Mouse (Mus musculus): Measurements from ENCODE around the gene Dcaf17.

Dcaf17 gene

GRCm38 (mm10) chr2:71056115-71056835 is 1.1 kb downstream of the Dcaf17 start:
- DNase-seq, result no peak

- DNase-seq, result no peak
Observed at GRCm38 (mm10) chr2:71071601-71072000, 16.5 kb downstream of the Dcaf17 start.

- no peak for DNase-seq
Observed at GRCm38 (mm10) chr2:71073330-71073729, 18.2 kb downstream of the Dcaf17 start.

GRCm38 (mm10) chr2:71073828-71074227 is 18.7 kb downstream of the Dcaf17 start:
- DNase-seq, result no peak

DNA sequence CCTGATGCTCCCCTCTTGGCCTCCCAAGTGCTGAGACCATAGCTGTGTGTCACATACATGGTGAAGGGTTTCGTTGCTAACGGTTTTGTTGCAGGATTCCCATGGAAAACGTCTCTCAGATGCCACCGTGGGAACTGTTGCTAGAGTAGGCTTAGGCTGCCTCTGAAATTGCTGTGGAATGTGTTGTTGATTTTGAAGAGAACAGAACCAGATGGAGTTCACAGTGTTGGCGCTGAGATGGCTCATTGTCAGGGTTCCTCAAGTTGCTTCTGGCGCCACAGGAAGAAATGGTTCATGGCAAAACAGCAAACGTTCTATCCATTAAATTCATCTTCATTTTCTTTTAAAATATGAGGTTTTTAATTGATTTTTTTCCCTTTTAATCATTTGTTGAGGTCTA is 27.3 kb downstream of the Dcaf17 start:
- DNase-seq, result no peak

DNA sequence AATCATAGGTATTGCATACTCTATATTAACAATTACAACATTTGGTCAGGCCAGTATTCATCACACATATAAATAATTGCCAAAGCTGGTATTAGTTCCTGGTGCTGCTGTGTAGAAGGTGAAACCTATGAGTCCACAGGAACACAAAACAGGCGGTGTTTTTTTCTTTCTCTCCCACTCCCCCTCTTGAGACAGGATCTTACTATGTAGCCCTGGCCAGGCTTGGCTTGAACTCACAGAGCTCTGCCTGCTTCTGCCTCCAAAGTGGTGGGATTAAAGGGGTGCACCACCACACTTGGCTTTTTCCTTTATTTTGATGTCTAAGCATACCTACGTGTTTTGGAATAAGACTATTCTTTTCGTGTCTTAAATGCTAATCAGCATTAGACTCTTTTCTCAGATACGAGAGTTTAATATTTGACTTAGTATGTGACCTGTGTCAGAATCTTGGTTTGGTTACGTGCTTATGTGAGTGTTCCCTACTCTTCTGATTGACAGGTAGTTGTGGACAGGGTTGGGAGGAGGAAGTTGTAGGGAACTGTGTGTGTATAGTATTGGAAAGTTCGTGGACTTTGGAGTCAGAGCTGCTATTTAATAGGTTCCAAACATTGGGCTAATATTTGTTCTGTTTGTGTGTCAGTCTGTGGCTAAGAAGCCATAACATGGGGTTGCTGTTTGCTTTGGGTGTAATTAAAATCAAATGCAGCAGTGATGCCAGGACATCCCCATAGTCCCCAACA is 28.5 kb downstream of the Dcaf17 start:
- no peak for DNase-seq

DNA sequence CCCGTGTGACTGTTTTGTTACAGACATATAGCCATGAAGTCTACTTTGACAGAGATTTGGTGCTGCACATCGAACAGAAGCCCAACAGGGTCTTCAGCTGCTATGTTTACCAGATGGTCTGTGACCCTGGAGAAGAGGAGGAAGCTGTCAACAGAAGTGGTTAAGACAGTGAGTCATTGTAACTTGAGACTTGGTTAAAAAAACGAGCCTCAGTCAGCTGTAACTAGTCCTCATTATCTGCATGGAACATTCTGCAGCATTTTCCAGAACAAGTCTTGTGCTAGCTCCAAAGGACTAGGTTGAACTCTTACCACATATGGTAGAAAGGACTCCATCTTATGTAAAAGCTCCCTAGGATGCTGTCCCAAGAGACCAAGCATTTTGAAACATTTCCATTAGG is 34.6 kb downstream of the Dcaf17 start:
- DNase-seq, result no peak

DNA sequence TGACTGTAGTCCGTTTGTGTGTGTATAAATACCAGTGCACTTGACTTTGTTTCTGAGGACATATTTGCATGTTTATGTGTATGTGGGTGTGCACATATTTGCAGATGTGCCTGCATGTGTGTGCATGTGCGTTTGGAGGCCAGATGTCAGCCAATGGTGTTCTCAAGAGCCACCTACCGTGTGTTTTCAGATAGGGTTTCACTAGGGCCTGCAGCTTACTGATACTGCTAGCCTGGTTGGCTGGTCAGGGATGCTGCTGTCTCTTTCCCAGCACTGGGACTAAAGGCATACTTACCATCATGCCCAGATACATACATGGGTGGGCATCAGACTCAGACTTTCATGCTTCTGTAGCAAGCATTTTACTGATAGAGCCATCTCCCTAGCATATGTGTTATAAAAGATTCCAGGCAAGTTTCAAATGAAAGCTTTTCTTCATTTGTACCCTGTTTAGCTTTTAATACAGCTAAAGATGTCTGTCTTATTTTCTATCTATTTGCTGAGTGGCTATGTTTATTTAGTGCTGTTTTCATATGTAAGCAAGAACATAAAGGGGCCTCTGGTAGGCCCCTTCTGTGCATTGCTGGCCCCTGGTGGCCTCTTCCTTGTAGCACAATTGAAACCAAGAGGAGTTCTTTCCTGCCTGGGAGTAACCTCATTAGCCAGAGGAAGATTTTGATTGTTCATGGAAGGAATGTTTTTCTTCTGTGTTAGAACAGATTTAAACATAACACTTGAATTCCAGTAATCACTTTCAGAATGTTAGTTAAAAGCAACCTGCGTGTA is 35.7 kb downstream of the Dcaf17 start:
- DNase-seq, result no peak

DNA sequence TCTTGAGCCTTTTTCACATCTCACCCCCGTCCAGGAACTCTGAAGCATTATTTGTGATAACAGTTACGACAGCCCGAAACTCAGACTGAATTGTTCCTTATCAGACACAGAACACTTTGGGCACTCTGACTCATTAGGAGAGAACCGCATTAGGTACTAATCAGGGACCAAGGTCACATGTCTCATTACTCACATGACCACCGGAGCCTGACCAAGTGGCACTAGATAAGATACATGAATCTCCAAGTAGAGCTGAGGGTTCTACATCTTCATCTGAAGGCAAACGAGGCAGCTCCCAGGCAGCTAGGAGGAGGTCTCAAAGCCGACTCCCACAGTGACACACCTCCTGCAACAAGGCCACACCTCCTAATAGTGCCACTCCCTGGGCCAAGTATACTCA is 41.0 kb downstream of the Dcaf17 start:
- no peak for DNase-seq

- no peak for DNase-seq
Observed at GRCm38 (mm10) chr2:71102621-71103291, 47.6 kb downstream of the Dcaf17 start.

GRCm38 (mm10) chr2:71103292-71103680 is 48.2 kb downstream of the Dcaf17 start:
- no peak for DNase-seq

DNA sequence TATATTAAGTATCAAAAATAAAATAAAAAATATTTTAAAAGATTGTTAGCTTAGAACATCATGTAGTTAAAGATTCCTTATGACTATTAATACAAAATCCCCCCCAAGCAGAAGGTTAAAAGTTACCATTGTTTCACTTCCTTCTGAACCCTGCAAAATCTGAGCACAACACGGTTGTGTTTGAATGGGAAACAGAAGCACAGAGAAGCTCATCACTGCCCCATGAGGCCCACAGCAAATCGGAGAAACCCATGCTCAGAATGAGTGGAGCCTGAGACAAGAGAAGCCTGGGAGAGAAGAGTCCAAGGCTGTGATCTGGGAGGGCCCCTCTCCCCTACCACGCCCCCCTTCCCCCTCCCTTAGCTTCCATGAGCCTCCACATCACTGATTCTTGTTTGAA is 49.6 kb downstream of the Dcaf17 start:
- no peak for DNase-seq

DNA sequence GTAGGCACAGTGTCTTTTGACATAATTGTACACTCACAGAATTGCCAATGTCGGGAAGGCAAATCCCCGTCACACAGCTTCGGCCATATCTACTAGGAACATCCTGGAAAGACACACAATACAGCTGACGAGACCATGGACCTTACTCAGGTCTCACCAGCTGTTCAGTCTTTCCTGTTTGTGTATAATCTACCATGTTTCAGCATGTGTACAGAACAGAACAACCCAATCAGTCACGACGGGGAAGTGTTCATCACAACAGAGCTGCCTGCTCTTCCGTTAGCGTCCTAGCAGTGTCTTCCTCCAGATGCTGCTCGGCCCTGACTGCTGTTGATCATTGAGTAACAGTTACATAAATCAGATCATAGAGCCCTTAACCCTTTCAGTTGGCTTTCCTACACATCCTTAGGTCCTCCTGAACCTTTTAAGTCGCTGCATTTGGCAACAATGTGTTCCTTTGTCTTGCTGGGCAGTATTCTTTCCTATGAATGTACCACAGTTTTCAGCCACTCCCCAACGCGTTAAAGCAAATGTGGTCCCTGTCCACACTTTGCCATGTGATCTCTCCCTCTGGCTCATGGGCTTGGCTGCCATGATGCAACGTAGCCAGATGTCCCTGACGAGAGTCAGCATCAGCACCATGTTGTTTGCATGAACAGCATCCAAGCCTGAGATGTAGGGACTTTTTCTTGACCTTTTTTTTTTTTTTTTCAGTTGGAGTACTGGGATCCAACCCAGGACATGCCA is 50.5 kb downstream of the Dcaf17 start:
- DNase-seq, result no peak

DNA sequence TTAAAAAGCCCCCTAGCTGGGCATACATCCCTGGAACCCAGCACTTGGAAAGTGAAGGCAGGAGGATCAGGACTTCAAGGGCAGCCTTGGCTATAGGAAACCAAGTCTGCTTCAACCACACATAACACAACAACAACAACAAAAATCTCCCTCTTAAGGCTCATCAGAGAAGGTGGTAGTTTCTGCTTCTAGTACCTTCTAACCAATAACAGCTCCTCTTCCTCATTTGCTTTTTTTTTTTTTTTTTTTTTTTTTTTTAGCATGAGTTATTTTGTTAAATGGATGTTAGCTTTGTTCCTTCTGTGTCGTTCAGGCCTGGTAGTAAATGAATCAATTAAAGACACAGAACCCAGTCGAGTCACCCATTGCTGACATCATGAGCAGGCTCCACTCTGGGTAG is 52.1 kb downstream of the Dcaf17 start:
- DNase-seq, result no peak

DNA sequence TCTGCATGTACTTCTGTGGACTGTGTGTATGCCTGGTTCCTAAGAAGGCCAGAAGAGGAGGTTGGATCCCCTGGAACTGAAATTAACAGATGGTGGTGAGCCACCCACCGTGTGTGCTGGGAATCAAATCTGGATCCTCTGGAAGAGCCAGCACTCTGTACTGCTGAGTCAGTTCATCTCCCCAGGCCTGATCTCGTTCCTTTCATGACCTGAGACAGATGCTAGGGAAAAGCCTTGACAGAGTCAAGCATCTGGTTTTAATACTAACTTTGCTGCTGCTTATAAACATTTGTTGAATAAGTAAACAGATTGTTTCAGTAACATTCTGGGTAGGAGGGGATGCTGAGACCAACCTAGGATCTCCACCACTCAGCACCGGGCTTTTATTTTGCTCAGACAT is 53.4 kb downstream of the Dcaf17 start:
- DNase-seq, result no peak

- DNase-seq, result no peak
Observed at GRCm38 (mm10) chr2:71113489-71114171, 58.5 kb downstream of the Dcaf17 start.

DNA sequence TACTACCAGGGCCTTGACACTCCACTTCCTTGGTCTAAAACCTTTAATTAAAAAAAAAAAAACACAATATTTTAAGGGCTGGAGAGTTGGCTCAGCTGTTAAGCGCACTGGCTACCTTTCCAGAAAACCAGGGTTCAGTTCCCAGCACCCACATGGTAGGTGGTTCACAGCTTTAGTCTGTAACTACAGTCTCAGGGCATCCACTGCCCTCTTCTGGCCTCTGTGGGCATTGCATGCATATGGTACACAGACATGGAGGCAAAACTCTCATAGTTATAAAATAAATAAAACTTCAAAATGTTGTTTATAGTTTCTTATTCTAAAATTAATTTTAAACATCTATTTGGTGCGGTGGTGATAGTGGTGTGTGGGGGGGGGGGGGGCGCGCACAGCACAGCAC is 61.0 kb downstream of the Dcaf17 start:
- DNase-seq, result no peak

- DNase-seq, result peak; percentile 8
Observed at GRCm38 (mm10) chr2:71117797-71118708, 62.9 kb downstream of the Dcaf17 start, which contains the start of gene Cybrd1. Gene Cybrd1, plus strand, starts transcription at chr2:71117923.

GRCm38 (mm10) chr2:71120844-71121243 is 65.7 kb downstream of the Dcaf17 start:
- DNase-seq, result no peak

DNA sequence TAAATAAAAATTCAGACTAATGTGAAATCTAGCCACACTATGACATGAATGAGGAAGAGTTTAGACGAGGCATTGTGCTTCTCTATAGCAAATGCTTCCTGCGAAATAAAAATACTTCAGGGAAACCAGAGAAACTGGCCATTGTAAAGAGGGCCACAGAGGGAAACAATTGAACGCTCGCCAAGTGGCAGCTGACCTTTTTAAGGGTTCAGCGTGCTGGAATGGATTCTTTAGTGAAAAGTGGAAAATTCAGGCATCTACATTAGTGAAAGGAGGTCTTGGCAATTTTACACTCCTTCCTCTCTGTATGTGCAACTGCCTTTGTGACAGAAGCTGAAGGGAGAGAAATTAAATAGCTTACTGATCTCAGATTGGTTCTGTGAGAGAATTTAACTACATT is 66.3 kb downstream of the Dcaf17 start:
- DNase-seq, result no peak

Data from kidney, adult 18-20 months (tissue).